Mouse (Mus musculus) forebrain, embryonic 15.5 days (tissue): ENCODE measurements around the gene Fbxo9. TPM values are rescaled to one million over a fixed set of nuclear protein-coding genes. Genes with fewer than 3 reads are reported as not detected.
"Not testable (repeated sequence)": the region's sequence is repeated elsewhere in the genome, so short reads cannot be mapped to it uniquely, and the experiment has no call there.

Source experiments
- ATAC-seq: fragments of 200-750 bp; cut with Nextera tagmentation; replicated peaks from 2 replicates; pipeline ENCODE4 v1.8.0; 2017; ENCODE audit warnings: mild to moderate bottlenecking, moderate TSS enrichment, moderate library complexity
- H3K27ac ChIP-seq: fragments of 300-500 bp; sonication (generic); replicated peaks from 2 replicates; pipeline ENCODE4 v1.5.1; 2015; ENCODE audit warnings: mild to moderate bottlenecking, inconsistent platforms
- H3K27me3 ChIP-seq: fragments of 300-500 bp; sonication (generic); 2 replicates; pipeline ENCODE4 v1.6.1; 2015; ENCODE audit warnings: inconsistent platforms
- H3K36me3 ChIP-seq: fragments of 300-500 bp; sonication (generic); 2 replicates; pipeline ENCODE4 v1.6.1; 2015; ENCODE audit warnings: mild to moderate bottlenecking, inconsistent platforms
- H3K4me1 ChIP-seq: fragments of 300-500 bp; sonication (generic); 2 replicates; pipeline ENCODE4 v1.6.1; 2015; ENCODE audit warnings: inconsistent platforms
- H3K4me2 ChIP-seq: fragments of 300-500 bp; sonication (generic); replicated peaks from 2 replicates; pipeline ENCODE4 v1.6.1; 2015; ENCODE audit warnings: mild to moderate bottlenecking, inconsistent platforms
- H3K4me3 ChIP-seq: fragments of 300-500 bp; sonication (generic); 2 replicates; pipeline ENCODE4 v1.5.1; 2015; ENCODE audit warnings: mild to moderate bottlenecking, inconsistent platforms
- H3K9ac ChIP-seq: fragments of 300-500 bp; sonication (generic); replicated peaks from 2 replicates; pipeline ENCODE4 v1.6.1; 2015; ENCODE audit warnings: mild to moderate bottlenecking, inconsistent platforms
- H3K9me3 ChIP-seq: fragments of 300-500 bp; sonication (generic); 2 replicates; pipeline ENCODE4 v1.6.1; 2016; ENCODE audit warnings: inconsistent platforms
- WGBS: fragments of 180-500 bp; shearing (Covaris S2); methylation state at CpG from one replicate; pipeline ENCODE4 v1.1.7; 2015; ENCODE audit warnings: mixed read lengths; 5-methylcytosine and 5-hydroxymethylcytosine counted together
- polyA plus RNA-seq: library from polyadenylated mRNA; unstranded; fragments of >200 nt; fragmentation: Nextera tagmentation; extraction: Ambion mirVana; gene quantifications from 2 replicates; pipeline ENCODE4 v1.2.1, GENCODE M21; 2015

The Fbxo9 gene
- polyA plus RNA-seq, 1 experiment from 2014 or later = 54.3 TPM

GRCm38 (mm10) chr9:78087751-78088150 is 21.1 kb downstream of the Fbxo9 start:
- H3K4me2 ChIP-seq = no peak overlapping the region
- no peaks in the 10 kb centered on the region for H3K27me3 ChIP-seq
- no peak overlapping the region for H3K9ac ChIP-seq
- no peak overlapping the region for H3K4me3 ChIP-seq
- WGBS = 94% methylated on average over 9 of the region's 9 CpGs
- H3K27ac ChIP-seq = no peak overlapping the region
- H3K36me3 ChIP-seq = peaks cover 33% of the 10 kb centered on the region
- H3K4me1 ChIP-seq = no peaks in the 10 kb centered on the region
- ATAC-seq = no peak
- no peaks in the 10 kb centered on the region for H3K9me3 ChIP-seq

GRCm38 (mm10) chr9:78085722-78086287 is 23.1 kb downstream of the Fbxo9 start:
- 88% methylated on average over 14 of the region's 14 CpGs for WGBS
- no peak overlapping the region for H3K9ac ChIP-seq
- H3K36me3 ChIP-seq = peaks cover 37% of the 10 kb centered on the region

GRCm38 (mm10) chr9:78084341-78084740 is 24.5 kb downstream of the Fbxo9 start:
- Histone ChIP-seq H3K4me3 (no peak overlapping the region), H3K4me2 (no peak overlapping the region), H3K27me3 (no peaks in the 10 kb centered on the region), H3K27ac (no peak overlapping the region), H3K9ac (no peak overlapping the region), H3K36me3 (peaks cover 36% of the 10 kb centered on the region), H3K9me3 (no peaks in the 10 kb centered on the region), H3K4me1 (no peaks in the 10 kb centered on the region)
- WGBS = 93% methylated on average over 4 of the region's 4 CpGs
- no peak for ATAC-seq

More at GRCm38 (mm10) chr9:78085722-78086287, 23.1 kb downstream of the Fbxo9 start:
- Histone ChIP-seq H3K27ac (no peak overlapping the region), H3K4me3 (no peak overlapping the region), H3K4me2 (no peak overlapping the region), H3K9me3 (no peaks in the 10 kb centered on the region), H3K4me1 (no peaks in the 10 kb centered on the region), H3K27me3 (no peaks in the 10 kb centered on the region)
- ATAC-seq = no peak

GRCm38 (mm10) chr9:78081835-78082234 is 27.0 kb downstream of the Fbxo9 start:
- peaks cover 33% of the 10 kb centered on the region for H3K36me3 ChIP-seq
- no peak for ATAC-seq
- H3K4me1 ChIP-seq = no peaks in the 10 kb centered on the region
- H3K9ac ChIP-seq = no peak overlapping the region
- H3K27me3 ChIP-seq = no peaks in the 10 kb centered on the region
- H3K4me3 ChIP-seq = no peak overlapping the region
- H3K27ac ChIP-seq = no peak overlapping the region
- H3K9me3 ChIP-seq = no peaks in the 10 kb centered on the region
- WGBS = 78% methylated on average over 7 of the region's 7 CpGs
- no peak overlapping the region for H3K4me2 ChIP-seq

GRCm38 (mm10) chr9:78078240-78078639 is 30.6 kb downstream of the Fbxo9 start:
- ATAC-seq = no peak; the same call in 1 of the 2 replicates
- Histone ChIP-seq H3K36me3 (peaks cover 10% of the 10 kb centered on the region), H3K27ac (no peak overlapping the region), H3K9ac (no peak overlapping the region), H3K27me3 (no peaks in the 10 kb centered on the region), H3K9me3 (no peaks in the 10 kb centered on the region), H3K4me2 (no peak overlapping the region), H3K4me1 (no peaks in the 10 kb centered on the region), H3K4me3 (no peak overlapping the region)
- 24% methylated on average over 2 of the region's 2 CpGs for WGBS

- no peak for ATAC-seq
- H3K27ac ChIP-seq = no peak overlapping the region
- H3K27me3 ChIP-seq = no peaks in the 10 kb centered on the region
Measured at GRCm38 (mm10) chr9:78075256-78075655, 33.6 kb downstream of the Fbxo9 start.

GRCm38 (mm10) chr9:78073713-78074340 is 35.0 kb downstream of the Fbxo9 start:
- no peaks in the 10 kb centered on the region for H3K36me3 ChIP-seq
- ATAC-seq = no peak
- no peaks in the 10 kb centered on the region for H3K4me1 ChIP-seq
- H3K4me3 ChIP-seq = no peak overlapping the region
- H3K27me3 ChIP-seq = no peaks in the 10 kb centered on the region
- 90% methylated on average over 13 of the region's 13 CpGs for WGBS
- H3K9ac ChIP-seq = no peak overlapping the region
- no peak overlapping the region for H3K4me2 ChIP-seq
- H3K9me3 ChIP-seq = no peaks in the 10 kb centered on the region
- no peak overlapping the region for H3K27ac ChIP-seq

More at GRCm38 (mm10) chr9:78075256-78075655, 33.6 kb downstream of the Fbxo9 start:
- WGBS = 89% methylated on average over 3 of the region's 3 CpGs
- H3K9ac ChIP-seq = no peak overlapping the region
- H3K36me3 ChIP-seq = no peaks in the 10 kb centered on the region
- no peaks in the 10 kb centered on the region for H3K4me1 ChIP-seq
- H3K9me3 ChIP-seq = no peaks in the 10 kb centered on the region
- no peak overlapping the region for H3K4me2 ChIP-seq
- H3K4me3 ChIP-seq = no peak overlapping the region

- WGBS = 88% methylated on average over 3 of the region's 3 CpGs
- not testable (repeated sequence) for ATAC-seq
Measured at GRCm38 (mm10) chr9:78073291-78073690, 35.6 kb downstream of the Fbxo9 start.

GRCm38 (mm10) chr9:78071626-78072025 is 37.2 kb downstream of the Fbxo9 start:
- WGBS = 92% methylated on average over 4 of the region's 4 CpGs
- no peak for ATAC-seq
- H3K9ac ChIP-seq = no peak overlapping the region

More at GRCm38 (mm10) chr9:78073291-78073690, 35.6 kb downstream of the Fbxo9 start:
- not testable (repeated sequence) for H3K4me2 ChIP-seq, H3K27ac ChIP-seq, H3K4me3 ChIP-seq, H3K27me3 ChIP-seq, H3K36me3 ChIP-seq, H3K9ac ChIP-seq, H3K9me3 ChIP-seq, H3K4me1 ChIP-seq

GRCm38 (mm10) chr9:78070496-78070895 is 38.4 kb downstream of the Fbxo9 start:
- WGBS = 79% methylated on average over 5 of the region's 5 CpGs
- no peak overlapping the region for H3K4me3 ChIP-seq
- ATAC-seq = no peak

More at GRCm38 (mm10) chr9:78071626-78072025, 37.2 kb downstream of the Fbxo9 start:
- no peaks in the 10 kb centered on the region for H3K4me1 ChIP-seq
- no peaks in the 10 kb centered on the region for H3K9me3 ChIP-seq
- H3K4me3 ChIP-seq = no peak overlapping the region
- H3K36me3 ChIP-seq = no peaks in the 10 kb centered on the region
- no peak overlapping the region for H3K4me2 ChIP-seq
- H3K27ac ChIP-seq = no peak overlapping the region
- H3K27me3 ChIP-seq = no peaks in the 10 kb centered on the region

GRCm38 (mm10) chr9:78064121-78064520 is 44.7 kb downstream of the Fbxo9 start:
- no peaks in the 10 kb centered on the region for H3K4me1 ChIP-seq
- H3K9me3 ChIP-seq = no peaks in the 10 kb centered on the region
- no peak for ATAC-seq
- H3K27ac ChIP-seq = no peak overlapping the region
- H3K9ac ChIP-seq = no peak overlapping the region
- no peaks in the 10 kb centered on the region for H3K27me3 ChIP-seq
- H3K4me3 ChIP-seq = no peak overlapping the region
- no peak overlapping the region for H3K4me2 ChIP-seq
- no peaks in the 10 kb centered on the region for H3K36me3 ChIP-seq
- WGBS = 86% methylated on average over 10 of the region's 10 CpGs

More at GRCm38 (mm10) chr9:78070496-78070895, 38.4 kb downstream of the Fbxo9 start:
- no peak overlapping the region for H3K27ac ChIP-seq
- no peaks in the 10 kb centered on the region for H3K9me3 ChIP-seq
- no peaks in the 10 kb centered on the region for H3K36me3 ChIP-seq
- no peak overlapping the region for H3K9ac ChIP-seq
- no peaks in the 10 kb centered on the region for H3K27me3 ChIP-seq
- no peak overlapping the region for H3K4me2 ChIP-seq
- H3K4me1 ChIP-seq = no peaks in the 10 kb centered on the region

GRCm38 (mm10) chr9:78062392-78062791 is 46.5 kb downstream of the Fbxo9 start:
- WGBS = 84% methylated on average over 9 of the region's 9 CpGs

More at GRCm38 (mm10) chr9:78062392-78062791, 46.5 kb downstream of the Fbxo9 start:
- Histone ChIP-seq H3K9me3 (no peaks in the 10 kb centered on the region), H3K36me3 (no peaks in the 10 kb centered on the region), H3K4me1 (no peaks in the 10 kb centered on the region), H3K4me2 (no peak overlapping the region), H3K27me3 (no peaks in the 10 kb centered on the region), H3K4me3 (no peak overlapping the region), H3K9ac (no peak overlapping the region), H3K27ac (no peak overlapping the region)
- ATAC-seq = no peak
